Mouse (Mus musculus) B cell, adult 67 days (primary cell): ENCODE results near the gene Lig3. TPM values are rescaled to one million over a fixed set of nuclear protein-coding genes. Genes with fewer than 3 reads are reported as not detected.

Source experiments
- total RNA-seq, 2 experiments: library from RNA; stranded (reverse); gene quantifications; 4 replicates each; pipeline ENCODE4 v1.2.4; 2023

The Lig3 gene
- total RNA-seq, result 10 to 100 TPM; 29.8 to 35.5 TPM

GRCm38 (mm10) chr11:82780983-82781903 is at the start of gene Lig3:
Lig3 (plus strand) TSS chr11:82781108.

DNA sequence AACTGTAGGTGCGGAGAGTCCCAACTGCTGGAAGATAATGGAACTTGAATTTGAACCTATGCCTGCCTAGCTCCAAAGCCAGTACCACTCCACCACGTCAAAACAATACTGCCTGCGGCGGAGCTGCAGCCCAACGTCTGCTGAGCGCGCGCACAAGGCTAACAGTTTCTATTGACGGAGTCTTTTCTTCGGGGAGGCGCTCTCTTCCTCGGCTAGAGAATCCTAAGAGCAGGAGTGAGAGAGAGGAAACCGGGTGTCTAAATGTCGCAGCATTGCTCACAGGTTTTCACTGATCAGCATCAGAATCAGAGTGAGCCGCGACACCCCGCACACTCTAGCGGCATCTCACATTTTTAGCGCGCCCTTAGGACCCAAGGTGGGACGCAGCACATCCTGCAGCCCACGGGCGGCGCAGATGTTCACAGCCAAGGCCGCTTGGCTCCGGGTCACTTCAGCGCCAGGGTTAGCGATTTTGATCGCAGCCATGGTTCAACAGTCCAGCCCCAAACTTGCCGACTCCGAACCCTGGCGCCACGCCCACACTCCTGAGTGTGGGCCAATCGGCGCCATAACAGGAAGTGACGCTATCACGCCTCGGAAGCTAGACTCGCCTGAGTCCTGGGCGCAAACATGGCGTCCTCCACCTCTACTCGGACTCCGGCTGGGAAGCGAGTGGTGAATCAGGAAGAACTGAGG is 17.0 kb upstream of the Lig3 start, which contains the start of the genes Cct6b and Zfp830:
Gene Cct6b, minus strand, starts transcription at position 580 of the 696 bp plus-strand sequence.
Gene Zfp830, plus strand, starts transcription at position 604 of the 696 bp plus-strand sequence.

Other genes starting within 250 kb of the Lig3 start
- under 1 TPM; 0.30 to 0.78 TPM for gene Cct6b, start 16.8 kb upstream of the Lig3 start, total RNA-seq
- gene Zfp830, start 16.8 kb upstream of the Lig3 start, total RNA-seq, result 10 to 100 TPM; 37.0 to 44.1 TPM
- 10 to 100 TPM; 24.2 to 24.5 TPM for gene Rffl, start 90.1 kb downstream of the Lig3 start, total RNA-seq
- 10 to 100 TPM; 26.0 to 28.6 TPM for gene Rad51d, start 109.5 kb downstream of the Lig3 start, total RNA-seq
- gene Fndc8, start 111.0 kb downstream of the Lig3 start, total RNA-seq, result not detected
- gene Nle1, start 127.3 kb downstream of the Lig3 start, total RNA-seq, result 10 to 100 TPM; 64.0 to 79.8 TPM
- gene Unc45b, start 129.4 kb downstream of the Lig3 start, total RNA-seq, result not detected
- gene Slfn5, start 170.2 kb downstream of the Lig3 start, total RNA-seq, result 10 to 100 TPM; 15.7 to 28.6 TPM
- 10 to 100 TPM; 18.8 to 32.2 TPM for gene Slfn9, start 210.7 kb downstream of the Lig3 start, total RNA-seq
- 10 to 100 TPM; 42.6 to 59.3 TPM for gene Slfn8, start 239.7 kb downstream of the Lig3 start, total RNA-seq